Mouse (Mus musculus) neutrophil, adult 5-6 weeks (primary cell): ENCODE results near the gene Gm10322. TPM values are rescaled to one million over a fixed set of nuclear protein-coding genes. Genes with fewer than 3 reads are reported as not detected.

Experiments
- ATAC-seq: fragments of 151-379, 151-347 bp; 2 replicates; pipeline ENCODE4 v1.8.0; 2017; ENCODE audit warnings: mild to moderate bottlenecking, moderate TSS enrichment; ENCODE audit not compliant: insufficient number of reproducible peaks, poor library complexity, low FRiP score, severe bottlenecking; ENCODE audit errors: extremely low read depth
- total RNA-seq: library from RNA; stranded (forward); fragments of 200-1000 nt; gene quantifications from 2 replicates; pipeline ENCODE4 v1.2.3, GENCODE M21; 2017

Gm10322 gene
- total RNA-seq, 1 experiment from 2014 or later = not detected

DNA sequence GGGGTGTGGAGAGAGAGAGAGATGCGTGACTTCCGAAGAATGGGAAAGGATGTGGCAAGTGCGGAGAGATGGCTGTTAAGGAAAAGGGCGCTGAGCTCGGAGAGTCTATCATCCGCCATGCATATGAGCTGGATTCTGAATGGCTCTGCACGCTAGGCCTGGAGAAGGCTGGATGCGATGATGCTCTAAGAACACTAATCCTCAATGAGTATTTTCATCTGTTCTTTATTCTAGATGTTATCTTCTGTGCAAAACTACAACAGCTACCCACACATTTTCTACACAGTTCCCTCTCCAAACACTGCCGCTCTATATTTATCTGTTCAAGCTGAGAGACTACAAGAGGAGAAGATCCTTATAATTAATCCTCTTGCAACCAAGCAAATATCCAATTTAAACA lies 25.3 kb upstream of the Gm10322 start:
- no peak for ATAC-seq

DNA sequence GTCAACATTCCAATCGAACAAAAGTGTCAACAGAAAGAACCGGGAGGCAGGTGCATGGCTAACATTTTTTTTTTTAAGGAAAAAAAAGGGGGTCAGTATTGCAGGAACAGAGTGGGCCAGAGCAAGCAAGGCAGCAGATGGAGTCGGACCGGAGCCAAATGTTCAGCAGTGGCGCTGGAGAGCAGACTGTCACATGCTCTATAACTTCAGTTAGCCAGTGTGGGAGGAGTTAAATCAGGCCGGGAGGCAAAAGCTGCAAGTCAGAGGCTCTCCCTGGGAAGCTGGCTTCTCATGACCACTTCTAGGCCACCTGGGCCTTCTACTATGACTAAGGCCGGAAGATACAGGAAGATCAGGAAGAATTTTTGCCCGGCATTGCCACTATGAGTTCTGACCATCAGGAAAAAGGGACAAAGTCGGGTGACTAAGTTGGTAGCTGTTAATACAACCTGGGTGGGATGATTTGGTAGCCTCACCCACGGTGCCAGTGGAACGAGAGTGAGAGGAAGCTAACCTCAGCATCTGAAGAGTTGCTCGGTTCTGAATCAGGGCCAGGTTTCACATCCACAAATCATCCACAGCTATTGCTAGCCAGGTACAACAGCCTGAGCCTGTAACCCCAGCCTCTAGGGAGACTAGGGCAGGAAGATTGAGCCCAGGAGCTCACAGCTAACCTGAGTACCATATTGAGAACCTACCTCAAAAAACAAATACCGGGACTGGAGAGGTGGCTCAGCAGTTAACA lies 21.9 kb upstream of the Gm10322 start:
- no peak for ATAC-seq

DNA sequence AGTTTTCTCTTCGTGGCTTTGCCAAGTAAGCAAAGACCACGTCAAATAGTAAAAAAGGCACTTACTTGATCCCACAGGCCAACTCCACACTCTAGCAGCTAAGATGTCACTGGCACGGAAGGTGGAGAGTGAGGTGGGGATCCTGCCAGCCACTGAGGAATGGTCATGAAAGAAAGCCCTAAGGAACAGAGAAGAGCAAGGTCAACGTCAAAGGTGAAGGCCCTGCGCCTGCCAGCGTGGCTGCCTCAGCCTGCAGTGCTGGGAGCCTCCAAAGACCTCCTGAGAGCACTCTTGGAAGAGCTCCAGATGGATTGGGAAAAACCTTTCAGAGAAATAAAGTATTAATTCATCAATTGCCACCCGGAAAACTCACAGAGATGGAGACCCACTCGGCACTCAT lies 15.3 kb upstream of the Gm10322 start:
- ATAC-seq = no peak

DNA sequence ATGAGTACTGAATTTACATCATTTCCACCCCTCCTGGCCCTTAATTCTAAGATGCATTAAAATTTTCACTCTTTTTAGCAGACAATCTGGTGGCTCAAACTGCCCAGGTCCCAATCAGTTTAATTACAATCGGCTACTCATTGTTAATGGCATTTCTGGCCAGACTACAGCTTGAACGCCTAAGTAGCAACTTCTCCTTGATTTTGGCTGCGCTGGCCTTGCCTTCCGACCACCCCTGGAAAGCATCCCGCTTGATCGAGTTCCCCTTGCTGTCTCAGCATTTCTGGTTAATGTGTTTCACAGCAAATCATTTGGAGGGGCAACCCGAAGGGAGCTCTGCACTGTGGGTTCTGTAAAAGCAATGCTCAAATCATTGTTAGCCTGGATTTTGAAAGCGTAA lies 13.8 kb upstream of the Gm10322 start:
- no peak for ATAC-seq

DNA sequence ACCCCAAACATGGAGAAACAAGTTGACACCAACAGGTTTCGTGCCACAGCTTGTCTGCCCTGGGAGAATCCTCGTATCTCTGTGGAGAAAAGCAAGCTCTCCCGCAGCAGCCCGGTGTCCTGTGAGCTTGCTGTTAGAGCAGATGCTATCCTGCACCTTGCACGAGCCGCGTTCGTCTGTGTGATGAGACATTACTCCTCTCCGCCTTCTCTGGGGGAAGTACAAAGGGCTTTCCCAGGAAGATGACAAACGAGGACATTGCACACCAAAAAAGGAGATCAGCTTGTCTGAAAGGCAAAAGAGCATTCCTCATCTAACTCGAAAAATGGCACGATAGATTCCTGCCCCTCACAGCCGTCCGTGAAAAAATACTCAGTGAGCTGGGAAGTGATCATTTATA lies 13.0 kb upstream of the Gm10322 start:
- ATAC-seq = no peak

DNA sequence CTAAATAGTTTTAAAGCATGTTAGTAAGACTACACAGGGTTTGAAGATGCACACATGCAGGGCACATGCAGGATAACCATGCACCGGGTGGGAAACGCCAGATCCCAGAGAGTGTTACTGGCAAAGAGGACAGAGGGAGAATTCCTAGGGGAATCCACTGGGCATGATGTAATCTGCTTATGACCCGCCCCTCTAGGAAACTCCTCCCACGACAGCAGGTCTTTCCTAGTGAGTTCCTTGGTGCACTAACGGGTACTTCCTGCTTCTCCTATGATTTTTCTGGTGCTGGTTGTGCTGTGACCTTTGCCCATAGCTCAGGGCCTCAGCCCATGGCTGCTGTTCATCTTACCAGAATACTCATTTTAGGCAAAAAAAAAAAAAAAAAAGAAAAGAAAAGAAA lies 12.0 kb upstream of the Gm10322 start:
- ATAC-seq = no peak

DNA sequence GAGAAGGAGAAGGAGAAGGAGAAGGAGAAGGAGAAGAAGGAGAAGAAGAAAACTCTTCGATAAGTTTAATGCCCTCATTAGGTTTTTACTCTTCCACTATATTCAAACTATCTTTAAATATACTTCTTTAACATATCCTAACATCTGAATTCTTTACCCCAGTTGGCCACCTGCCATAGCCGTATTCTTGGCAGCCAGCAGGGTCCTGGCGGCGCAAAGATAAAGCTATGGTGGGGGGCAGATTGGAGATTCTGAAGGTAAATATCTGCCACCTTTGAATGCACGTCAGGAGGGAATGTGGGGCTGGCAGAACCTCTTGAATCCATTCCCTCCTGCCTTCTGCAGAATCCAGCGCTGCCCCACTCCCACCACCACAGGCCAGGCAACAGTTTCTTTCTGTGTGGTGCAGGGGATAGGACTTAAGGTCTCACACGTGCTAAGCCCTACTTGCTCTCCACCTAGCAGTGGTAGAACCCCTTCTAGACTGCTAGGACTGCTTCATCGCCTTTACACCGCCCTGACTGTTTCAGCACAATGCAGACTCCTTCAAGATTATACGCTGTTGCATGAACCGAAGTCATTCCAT lies 10.9 kb upstream of the Gm10322 start:
- ATAC-seq = no peak

DNA sequence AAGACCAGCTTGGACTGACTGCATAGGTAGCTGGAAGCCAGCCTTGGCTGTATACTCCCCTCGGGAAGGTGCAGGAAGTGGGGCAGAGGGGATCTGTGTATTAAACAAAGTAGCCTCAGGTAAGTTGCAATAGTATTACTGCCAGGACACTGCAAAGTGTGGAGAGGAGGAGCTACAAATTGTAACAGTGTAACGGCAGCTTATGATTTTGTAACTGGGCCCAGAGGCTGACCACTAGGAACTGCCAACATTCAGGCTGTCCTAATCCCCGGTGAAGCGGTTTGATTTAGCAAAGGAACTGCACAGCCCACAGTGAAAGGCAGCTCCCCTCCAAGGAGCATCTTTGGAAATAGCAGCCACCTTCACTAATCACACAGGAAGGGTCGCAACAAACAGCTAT lies 2.6 kb upstream of the Gm10322 start:
- no peak for ATAC-seq

DNA sequence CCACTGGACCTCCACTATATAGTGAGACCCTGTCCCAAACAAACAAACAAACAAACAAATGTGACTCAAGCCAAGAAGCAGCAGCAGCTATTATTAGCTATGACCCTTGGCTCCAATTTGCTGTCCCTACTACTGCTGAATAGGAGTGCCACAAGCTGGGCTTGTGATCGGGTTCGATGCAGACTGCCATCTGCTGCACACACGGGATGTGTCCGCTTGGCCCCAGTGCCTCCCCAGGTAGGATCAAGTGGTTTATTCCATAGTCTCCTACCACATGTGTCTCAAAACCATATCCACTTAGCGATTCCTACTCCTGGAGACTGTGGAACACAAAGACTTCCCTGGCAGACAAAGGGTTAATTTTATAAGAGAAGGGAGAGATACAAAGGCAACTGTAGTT lies 1.7 kb upstream of the Gm10322 start:
- ATAC-seq = no peak

DNA sequence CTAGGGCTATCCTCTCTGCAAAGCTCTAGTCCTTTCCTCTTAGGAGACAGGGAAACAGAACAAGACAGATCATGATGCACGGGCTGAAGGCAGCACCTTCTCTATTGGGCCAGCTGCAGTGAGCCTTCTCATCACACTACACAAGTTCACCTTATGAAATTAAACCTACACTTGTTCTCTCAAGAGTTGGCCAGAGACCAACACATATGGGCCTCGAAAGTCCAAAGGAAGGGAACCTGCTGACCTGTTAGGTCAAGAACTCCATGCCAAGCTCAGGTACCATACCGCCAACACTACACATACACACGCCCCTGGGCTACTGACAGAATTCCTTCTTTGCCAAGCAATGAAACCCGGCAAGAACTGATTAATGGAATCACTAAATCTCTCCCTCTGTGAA lies 452 bp upstream of the Gm10322 start:
- no peak for ATAC-seq

DNA sequence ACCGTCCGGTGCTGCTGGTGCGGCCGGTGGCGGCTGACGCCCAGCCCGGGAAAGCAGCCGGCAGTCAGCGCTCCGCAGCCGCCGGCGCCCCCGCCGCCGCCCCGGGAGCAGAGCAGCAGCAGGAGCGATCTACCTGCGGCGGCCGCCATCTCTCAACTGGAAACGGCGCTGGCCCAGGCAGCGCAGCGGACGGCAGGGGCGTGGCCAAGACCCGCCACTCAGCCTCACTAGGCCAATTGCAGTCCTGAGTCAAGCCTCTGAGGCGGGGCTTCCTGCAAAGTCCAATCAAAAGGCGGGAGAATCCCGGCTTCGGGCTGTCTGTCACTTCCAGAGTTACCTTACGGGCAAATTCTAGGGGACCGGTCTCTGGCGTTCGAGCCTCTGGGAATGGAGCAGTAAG lies 659 bp downstream of the Gm10322 start, which contains the start of gene Mcu:
Gene Mcu (minus strand): TSS at position 171 of the 400 bp plus-strand sequence.
- peak; percentile 96 for ATAC-seq

DNA sequence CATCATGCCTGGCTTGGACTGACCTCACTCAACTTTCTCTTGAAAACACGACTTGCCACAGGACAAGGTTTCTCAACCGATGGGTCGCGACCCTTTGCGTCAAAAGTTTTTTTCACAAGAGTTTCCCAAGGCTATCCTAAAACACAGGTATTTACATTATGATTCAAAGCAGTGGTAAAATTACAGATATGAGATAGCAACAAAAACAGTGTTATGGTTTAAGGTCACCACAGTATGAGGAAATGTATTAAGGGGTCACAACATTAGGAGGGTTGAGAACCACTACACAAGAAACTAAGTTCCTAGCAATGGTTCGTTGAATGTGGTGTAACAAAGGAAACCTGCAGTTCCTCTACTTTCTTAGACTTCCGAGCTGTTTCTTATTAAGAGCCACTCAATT lies 1.9 kb downstream of the Gm10322 start:
- ATAC-seq = no peak

DNA sequence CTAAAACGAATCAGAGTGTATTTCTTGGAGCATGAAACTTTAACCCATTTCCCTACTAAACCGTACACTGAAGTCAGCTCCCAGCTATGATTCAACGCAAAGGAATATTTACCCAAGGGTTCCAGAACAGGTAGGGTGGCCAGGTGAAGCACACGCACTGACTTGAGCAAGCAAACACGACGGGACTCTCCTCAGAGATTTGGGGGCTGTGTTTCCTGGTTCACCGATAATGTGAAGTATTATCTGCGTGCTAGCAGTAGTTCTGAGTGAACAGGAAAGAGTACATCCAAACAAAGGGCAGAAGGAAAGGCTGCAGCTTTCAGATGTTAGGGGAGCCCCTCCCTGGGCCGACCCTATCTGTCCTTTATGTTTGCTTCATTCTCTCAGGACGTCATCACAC lies 5.5 kb downstream of the Gm10322 start:
- no peak for ATAC-seq

DNA sequence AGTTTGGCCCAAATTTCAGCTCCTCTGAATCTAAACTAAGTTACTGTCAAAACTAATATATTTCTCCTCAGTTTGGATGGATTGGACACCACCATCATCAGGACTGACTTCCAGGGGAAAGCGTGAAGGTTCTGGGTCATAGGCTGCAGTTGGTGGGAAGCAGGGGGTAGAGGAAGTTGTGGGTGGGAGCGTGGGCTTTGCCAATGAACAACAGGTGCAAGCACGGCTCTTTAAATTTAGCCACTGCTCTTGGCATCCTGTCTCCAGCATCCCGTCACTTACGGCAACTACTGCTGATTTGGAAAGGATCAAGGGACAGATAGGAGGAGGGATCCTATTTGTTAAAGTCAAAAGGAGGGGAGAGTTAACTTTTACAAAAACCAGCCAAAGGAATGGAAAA lies 7.6 kb downstream of the Gm10322 start:
- ATAC-seq = no peak

DNA sequence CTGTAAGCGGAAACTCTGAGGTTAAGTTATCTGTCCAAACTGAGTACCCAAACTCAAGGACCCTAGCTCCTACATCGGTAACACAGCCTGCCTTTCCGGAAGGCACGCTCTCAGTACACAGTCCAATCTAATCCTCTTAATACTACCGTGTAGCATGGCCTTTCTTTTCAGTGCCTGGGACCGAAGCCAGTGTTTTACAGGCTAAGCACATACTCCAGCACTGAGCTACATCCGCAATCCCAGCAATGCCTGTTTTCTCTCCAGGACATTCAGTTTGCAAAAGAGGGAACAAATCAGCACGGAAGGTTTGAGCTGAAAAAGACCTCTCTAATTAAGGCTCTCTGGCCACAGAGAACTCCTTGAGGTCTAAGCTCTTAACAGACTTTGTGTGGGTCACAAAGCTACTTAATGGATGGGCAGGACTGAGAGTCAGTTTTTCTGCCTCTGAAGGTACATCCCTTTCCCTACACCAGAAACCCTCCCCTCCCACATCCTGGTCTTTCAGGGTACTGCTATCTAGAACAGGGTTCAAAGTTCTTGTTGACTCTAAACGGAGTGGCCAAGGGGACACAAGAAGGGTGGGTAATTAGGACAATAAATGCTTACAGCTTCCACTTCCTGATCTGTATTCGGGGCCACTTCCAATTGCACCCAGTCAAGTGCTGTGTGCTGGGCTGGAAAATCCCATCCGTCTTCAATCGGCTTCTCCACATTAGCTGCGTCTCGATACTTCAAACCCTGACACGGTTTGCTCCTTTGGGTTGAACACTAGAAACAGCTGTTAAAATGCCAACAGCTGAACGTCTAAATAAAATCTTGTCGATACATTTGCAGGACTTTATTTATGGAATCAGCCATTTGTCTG lies 13.0 kb downstream of the Gm10322 start:
- no peak for ATAC-seq

DNA sequence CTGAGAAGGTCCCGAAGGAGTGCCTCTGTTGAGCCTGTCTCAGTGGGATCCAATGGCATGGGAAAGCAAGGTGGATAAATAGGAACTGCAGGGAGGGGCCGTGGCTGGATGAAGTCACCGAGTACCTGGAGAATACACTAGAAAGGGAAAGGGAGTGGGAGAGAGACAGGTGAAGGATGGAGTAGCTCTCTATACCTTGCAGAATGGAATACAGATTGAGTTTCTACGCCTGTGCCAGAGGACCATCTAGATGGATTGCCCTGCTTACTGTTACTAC lies 13.6 kb downstream of the Gm10322 start:
- no peak for ATAC-seq

DNA sequence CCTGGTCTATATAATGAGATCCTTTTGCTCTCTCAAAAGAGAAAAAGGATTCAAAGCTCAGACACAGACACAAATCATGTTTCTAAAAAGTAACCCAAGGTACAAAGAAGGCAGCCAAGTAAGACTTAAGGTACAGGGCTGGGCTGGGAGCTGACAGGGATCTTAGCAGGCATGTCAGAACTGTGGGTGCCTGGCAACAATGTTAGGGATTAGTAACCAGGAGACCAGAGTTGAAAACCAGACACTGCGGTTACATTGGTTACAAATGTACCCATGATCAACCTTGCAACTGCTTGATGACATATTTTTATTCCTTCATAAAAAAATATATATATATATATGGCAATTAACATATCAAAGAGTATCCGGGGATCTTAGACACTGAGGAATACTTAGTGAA lies 20.2 kb downstream of the Gm10322 start:
- no peak for ATAC-seq

DNA sequence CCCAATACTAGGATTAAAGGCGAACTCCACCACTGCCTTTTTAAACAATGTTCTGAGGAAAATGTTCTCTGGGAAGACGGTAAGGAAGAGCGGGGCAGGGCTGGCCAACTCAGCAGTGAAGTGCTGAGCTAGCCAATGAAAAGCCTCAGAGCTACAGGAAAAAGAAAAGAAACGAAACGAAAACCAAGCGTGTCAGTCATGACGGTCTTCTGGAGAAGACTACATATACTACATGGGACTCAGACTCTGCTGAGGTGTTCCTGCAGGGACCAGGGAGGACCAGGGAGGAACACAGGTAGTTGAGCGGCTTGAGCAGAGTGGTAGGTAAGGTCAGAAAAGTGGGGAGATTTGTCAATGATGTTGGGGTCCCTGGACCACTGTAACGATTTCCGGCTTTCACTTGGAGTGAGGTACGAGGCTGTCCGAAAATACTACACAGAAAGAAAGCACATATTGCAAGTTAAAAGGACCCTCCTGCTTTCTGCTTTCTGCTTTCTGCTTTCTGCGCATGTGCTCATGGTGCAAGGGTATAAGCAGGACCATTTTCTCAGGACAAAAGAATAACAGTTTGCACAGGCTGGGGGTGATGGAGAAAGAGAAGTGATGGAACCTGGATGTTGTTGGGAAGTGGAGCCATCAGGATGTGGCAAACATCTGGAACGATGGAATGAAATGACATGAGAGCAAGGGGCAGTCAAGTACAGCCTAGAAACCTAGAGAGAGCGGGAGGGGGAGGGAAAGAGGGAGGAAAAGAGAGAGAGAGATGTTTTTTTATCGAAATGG lies 21.1 kb downstream of the Gm10322 start:
- ATAC-seq = peak; percentile 60; the same call in 1 of the 2 replicates

DNA sequence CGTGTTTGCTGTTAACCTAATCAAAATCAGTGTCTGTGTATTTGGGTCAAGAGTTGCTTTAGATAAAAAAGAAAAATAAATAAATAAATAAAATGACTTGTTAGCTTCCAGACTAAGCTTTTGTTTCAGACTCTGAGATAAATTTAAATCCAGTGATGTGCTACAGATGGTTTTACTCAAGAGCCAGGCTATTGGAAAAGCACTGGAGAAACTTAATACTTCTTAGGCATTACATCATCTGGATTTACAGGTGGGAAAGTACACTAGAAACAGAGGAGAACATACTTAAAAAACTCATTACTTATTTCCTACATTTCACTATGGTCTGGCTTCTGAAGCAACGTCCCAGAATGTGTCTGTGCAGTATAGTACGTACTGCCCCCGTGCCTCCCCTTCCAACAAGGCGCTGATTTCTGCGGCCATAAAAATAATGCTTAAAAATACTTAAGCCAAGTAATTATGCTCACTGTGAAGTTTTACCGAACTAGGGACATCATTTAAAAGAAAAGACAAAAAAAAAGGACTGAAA lies 21.8 kb downstream of the Gm10322 start:
- ATAC-seq = no peak
